Mouse (Mus musculus) kidney, adult 2 months (tissue): ENCODE measurements around the gene Bcl2a1d.
"Not testable (repeated sequence)": the region's sequence is repeated elsewhere in the genome, so short reads cannot be mapped to it uniquely, and the experiment has no call there.

ENCODE experiments used
- CTCF ChIP-seq: fragments of 200-500 bp; conservative IDR thresholded peaks from 2 replicates; pipeline ENCODE4 v1.5.1; 2011; ENCODE audit warnings: low read depth, mild to moderate bottlenecking, control low read depth, low read length, moderate library complexity, mixed read lengths; ENCODE audit not compliant: insufficient read depth, insufficient read length
- POLR2A ChIP-seq: fragments of 200-500 bp; IDR thresholded peaks from one replicate; pipeline ENCODE4 v1.6.1; 2011; ENCODE audit warnings: low read depth, low read length, control low read depth

GRCm38 (mm10) chr9:88710910-88711438 lies 20.7 kb downstream of the Bcl2a1d start:
- not testable (repeated sequence) for TF ChIP-seq CTCF, POLR2A
